Mouse (Mus musculus) liver, postnatal 0 days (tissue): ENCODE measurements around the gene Sox8.

ENCODE experiments used
- CTCF ChIP-seq: sonication (generic); IDR thresholded peaks from 2 replicates; pipeline ENCODE4 v1.5.1; 2016; ENCODE audit warnings: antibody characterized with exemption, low read depth
- EP300 ChIP-seq: IDR thresholded peaks from 2 replicates; pipeline ENCODE4 v1.6.1; 2016; ENCODE audit warnings: antibody characterized with exemption, low read depth, mild to moderate bottlenecking

GRCm38 (mm10) chr17:25610151-25610550 lies 39.7 kb upstream of the Sox8 start:
- no peak for TF ChIP-seq CTCF
- TF ChIP-seq EP300, result no peak
